Mouse (Mus musculus) lung, postnatal 0 days (tissue): Measurements from ENCODE around the gene Adgrg5.

Experiments used
- CTCF ChIP-seq: IDR thresholded peaks from 2 replicates; pipeline ENCODE4 v1.5.1; 2016; ENCODE audit warnings: antibody characterized with exemption, mild to moderate bottlenecking
- EP300 ChIP-seq: IDR thresholded peaks from 2 replicates; pipeline ENCODE4 v1.6.1; 2016; ENCODE audit warnings: antibody characterized with exemption, mild to moderate bottlenecking, control low read depth

GRCm38 (mm10) chr8:94985023-94985422 lies 61.5 kb downstream of the Adgrg5 start:
- TF ChIP-seq CTCF (no peak), EP300 (no peak)
